Mouse (Mus musculus): ENCODE measurements around the gene Klf2. TPM values are rescaled to one million over a fixed set of nuclear protein-coding genes. Genes with fewer than 3 reads are reported as not detected.

Klf2 gene
- polyA plus RNA-seq, 1 experiment from 2014 or later: 2.9 TPM

DNA sequence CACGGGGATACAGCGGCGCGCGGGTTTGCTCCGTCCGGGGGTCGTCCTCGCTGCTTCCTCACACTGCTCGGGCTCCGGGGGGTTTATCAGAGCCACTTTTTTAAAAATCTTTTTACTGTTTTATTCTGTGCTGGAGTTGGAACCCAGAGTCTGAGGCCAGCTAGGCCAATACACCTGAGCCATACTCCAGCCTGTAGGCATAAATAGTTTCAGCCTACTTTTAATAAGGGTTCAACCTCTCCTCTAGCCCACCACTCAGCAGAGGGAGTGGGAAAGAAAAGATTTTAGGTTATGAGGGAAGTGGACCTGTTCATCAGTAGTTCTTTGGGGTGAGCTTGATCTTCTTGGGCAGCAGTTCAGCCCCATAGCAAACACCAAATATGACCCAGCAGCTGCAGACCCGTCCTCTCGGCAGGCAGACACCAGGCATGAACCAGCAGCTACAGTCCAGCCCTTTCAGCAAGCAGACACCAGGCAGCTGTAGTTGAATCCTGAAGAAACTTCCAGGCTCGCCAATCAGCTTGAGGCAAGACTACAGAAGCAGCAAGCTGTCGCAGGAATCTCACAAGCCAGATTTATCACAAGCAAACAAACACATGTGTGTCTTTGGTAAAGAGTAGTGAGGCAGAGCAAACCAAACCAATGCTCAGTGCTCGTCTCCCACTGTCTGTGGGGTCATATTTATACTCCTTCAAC is 13.5 kb upstream of the Klf2 start, which contains the start of gene Gm10282:
Gene Gm10282, minus strand, starts transcription at position 51 of the 696 bp plus-strand sequence.
- 62% methylated on average over 16 of the region's 16 CpGs for WGBS (ENCODE audit: insufficient replicate concordance)
- DNase-seq (no peak), ATAC-seq (ENCODE audit: low read depth) (no peak)
- Histone ChIP-seq H3K36me3 (no peaks in the 10 kb centered on the region), H3K9me3 (replicated peaks) (no peaks in the 10 kb centered on the region), H3K27ac (no peak within 1 kb of the TSS), H3K9ac (no peak within 1 kb of the TSS), H3K4me2 (no peak within 1 kb of the TSS), H3K4me1 (replicated peaks) (0 out of 2 replicates have a peak, but pooled peaks cover 4% of the 10 kb centered on the region), H3K4me3 (replicated peaks) (no peak within 1 kb of the TSS), H3K27me3 (no peaks in the 10 kb centered on the region)

DNA sequence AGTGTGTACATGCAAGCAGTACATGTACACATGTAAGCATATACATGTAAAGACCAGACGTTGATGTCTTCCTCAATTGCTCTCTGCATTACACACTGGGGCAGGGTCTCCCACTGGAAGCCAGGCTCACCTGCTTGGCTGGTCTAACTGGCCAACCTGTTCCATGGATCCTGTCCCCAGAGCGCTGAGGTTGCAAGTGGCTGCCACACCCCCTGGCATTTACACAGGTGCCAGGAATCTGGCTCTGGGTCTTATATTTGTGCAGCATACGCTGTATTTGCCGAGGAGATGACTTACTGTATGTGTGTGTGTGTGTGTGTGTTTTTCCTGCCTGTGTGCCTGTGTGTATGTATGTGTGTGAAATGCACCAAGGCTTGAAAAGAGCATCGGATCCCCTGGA is 11.9 kb upstream of the Klf2 start:
- Histone ChIP-seq H3K27me3 (no peaks in the 10 kb centered on the region), H3K9me3 (replicated peaks) (no peaks in the 10 kb centered on the region), H3K4me2 (no peak overlapping the region), H3K4me3 (replicated peaks) (no peak overlapping the region), H3K27ac (no peak overlapping the region), H3K36me3 (no peaks in the 10 kb centered on the region), H3K4me1 (replicated peaks) (peaks cover 9% of the 10 kb centered on the region), H3K9ac (no peak overlapping the region)
- no peak for ATAC-seq (ENCODE audit: low read depth)
- no peak for DNase-seq
- WGBS (ENCODE audit: insufficient replicate concordance): 74% methylated on average over 5 of the region's 5 CpGs

DNA sequence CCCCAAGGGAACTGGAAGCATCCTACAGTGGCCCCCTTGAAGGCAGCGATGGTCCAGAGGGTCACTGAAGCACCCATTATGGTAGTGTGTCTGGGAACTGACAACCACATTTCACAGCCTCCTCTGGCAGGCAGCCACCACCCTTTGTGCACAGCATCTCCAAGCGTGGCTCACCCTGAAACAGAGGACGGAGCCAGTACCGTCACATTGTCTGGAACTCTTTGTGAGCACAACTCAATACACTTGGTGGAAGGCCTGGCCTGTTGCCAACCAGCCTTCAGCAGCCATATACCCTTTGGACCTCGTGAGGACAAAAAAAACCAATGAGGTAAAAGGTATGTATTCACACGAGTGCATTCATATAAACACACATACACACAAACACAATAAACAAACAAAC is 10.6 kb upstream of the Klf2 start:
- H3K27me3 ChIP-seq: no peaks in the 10 kb centered on the region
- ATAC-seq (ENCODE audit: low read depth): 0 out of 2 replicates have a peak, but pooled peaks have one; percentile 8
- WGBS (ENCODE audit: insufficient replicate concordance): 47% methylated on average over 6 of the region's 6 CpGs
- H3K4me2 ChIP-seq: no peak overlapping the region
- H3K9me3 ChIP-seq (replicated peaks): no peaks in the 10 kb centered on the region
- H3K36me3 ChIP-seq: no peaks in the 10 kb centered on the region
- no peak overlapping the region for H3K9ac ChIP-seq
- DNase-seq: no peak
- H3K4me1 ChIP-seq (replicated peaks): peaks cover 12% of the 10 kb centered on the region
- no peak overlapping the region for H3K27ac ChIP-seq
- no peak overlapping the region for H3K4me3 ChIP-seq (replicated peaks)

DNA sequence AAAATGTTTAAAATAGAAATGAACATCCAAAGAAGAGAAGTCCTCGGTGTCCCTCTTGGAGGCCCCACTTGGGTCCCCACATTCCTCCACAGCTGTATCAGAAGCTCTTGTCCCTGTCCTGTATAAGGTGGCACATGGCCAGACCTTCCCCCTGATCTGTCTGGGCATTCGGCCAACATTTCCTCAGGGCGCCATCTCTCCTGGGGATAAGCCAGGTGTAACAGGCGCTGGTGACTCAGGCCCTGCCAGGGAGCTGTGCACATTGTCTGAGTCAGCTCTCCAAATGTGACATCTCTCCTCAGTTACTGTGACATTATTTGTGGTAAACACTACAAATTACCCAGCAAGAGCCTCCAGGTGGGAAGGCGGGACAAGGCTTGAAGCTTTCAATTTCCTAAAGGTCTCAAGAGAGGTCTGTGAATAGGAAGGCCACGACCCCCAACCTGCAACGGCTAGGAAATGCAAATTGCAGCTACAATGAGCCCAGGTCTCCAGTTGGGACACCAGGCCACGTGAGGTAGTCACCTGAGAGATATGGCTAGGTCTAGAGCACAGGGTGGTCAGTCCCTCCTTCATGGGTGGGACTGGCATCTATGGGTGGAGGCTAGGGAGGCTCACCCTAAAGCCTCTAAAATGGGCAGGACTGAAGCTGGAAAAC is 7.9 kb upstream of the Klf2 start:
- Histone ChIP-seq H3K9ac (no peak overlapping the region), H3K4me2 (no peak overlapping the region), H3K27me3 (no peaks in the 10 kb centered on the region), H3K9me3 (replicated peaks) (no peaks in the 10 kb centered on the region), H3K36me3 (no peaks in the 10 kb centered on the region), H3K4me1 (replicated peaks) (peaks cover 18% of the 10 kb centered on the region), H3K4me3 (replicated peaks) (no peak overlapping the region), H3K27ac (no peak overlapping the region)
- 57% methylated on average over 8 of the region's 8 CpGs for WGBS (ENCODE audit: insufficient replicate concordance)
- DNase-seq: no peak
- ATAC-seq (ENCODE audit: low read depth): peak; percentile 61

DNA sequence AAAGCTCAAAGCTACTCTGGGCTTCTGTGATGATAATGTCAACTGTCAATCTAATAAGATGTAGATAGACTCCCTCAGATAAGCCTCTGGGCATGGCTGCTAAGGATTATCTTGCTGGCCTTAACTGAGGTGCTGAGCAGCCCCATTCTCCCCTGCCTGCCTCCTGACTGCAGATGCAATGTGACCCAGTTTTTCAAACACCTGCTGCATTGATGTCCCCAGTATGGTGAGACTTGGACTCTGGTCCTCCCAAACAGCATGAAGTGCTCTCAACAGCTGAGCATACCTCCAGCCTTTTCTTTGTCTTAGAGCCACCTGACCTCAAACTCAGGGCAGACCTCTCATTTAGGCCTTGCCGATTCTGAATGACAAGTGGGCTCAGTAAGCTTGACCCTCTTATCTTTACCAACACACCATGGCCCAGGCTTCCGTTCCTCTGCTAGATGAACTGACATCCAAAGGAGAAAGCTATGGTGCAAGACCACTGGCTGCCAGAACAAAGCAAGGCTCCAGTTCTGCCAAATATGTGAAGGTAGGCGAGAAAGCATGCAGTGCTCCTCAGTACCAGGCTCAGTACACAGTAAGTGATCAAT is 5.8 kb upstream of the Klf2 start:
- 11% methylated on average over 3 of the region's 3 CpGs for WGBS (ENCODE audit: insufficient replicate concordance)
- H3K27ac ChIP-seq: no peak overlapping the region
- ATAC-seq (ENCODE audit: low read depth) (0 out of 2 replicates have a peak, but pooled peaks have one; percentile 6), DNase-seq (no peak)
- peaks cover 35% of the 10 kb centered on the region for H3K4me1 ChIP-seq (replicated peaks)
- H3K4me3 ChIP-seq (replicated peaks): no peak overlapping the region
- no peaks in the 10 kb centered on the region for H3K9me3 ChIP-seq (replicated peaks)
- 0 out of 2 replicates have a peak, but pooled peaks cover 6% of the 10 kb centered on the region for H3K27me3 ChIP-seq
- no peak overlapping the region for H3K4me2 ChIP-seq
- H3K9ac ChIP-seq: no peak overlapping the region
- H3K36me3 ChIP-seq: no peaks in the 10 kb centered on the region

DNA sequence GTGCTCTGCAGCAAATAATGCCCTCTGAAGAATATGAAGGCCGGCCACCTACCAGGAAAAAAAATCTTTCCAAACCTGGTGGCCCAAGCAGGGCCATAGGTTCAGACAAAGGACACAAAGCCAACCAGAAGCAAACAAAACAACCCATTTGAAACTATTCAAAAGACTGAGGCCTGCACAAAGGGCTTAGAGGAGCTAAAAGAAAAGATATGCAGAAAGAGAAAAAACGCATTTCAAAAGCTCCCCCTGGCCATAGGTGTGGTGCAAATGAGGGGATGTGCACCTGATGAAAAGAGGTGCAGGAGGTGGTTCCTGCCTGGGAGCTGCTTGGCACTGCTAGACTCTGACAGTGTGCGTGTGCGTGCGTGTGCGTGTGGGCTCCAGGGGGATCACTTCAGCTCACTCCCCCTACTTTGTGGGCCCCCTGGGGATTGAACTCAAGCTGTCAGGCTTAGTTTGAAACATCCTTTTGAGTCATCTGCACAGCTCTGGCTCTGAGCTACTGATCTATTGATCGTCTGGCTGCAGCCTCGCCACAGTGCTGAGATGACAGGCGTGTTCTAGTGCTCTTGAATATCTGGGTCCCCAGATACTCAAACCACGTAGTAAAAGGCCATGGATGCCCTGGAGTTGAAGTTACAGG is 2.7 kb upstream of the Klf2 start:
- peaks cover 34% of the 10 kb centered on the region for H3K27me3 ChIP-seq
- no peak overlapping the region for H3K4me3 ChIP-seq (replicated peaks)
- H3K9me3 ChIP-seq (replicated peaks): no peaks in the 10 kb centered on the region
- no peaks in the 10 kb centered on the region for H3K36me3 ChIP-seq
- ATAC-seq (ENCODE audit: low read depth) (no peak), DNase-seq (no peak)
- H3K4me2 ChIP-seq: no peak overlapping the region
- H3K27ac ChIP-seq: no peak overlapping the region
- peaks cover 60% of the 10 kb centered on the region for H3K4me1 ChIP-seq (replicated peaks)
- WGBS (ENCODE audit: insufficient replicate concordance): 58% methylated on average over 10 of the region's 10 CpGs
- no peak overlapping the region for H3K9ac ChIP-seq

DNA sequence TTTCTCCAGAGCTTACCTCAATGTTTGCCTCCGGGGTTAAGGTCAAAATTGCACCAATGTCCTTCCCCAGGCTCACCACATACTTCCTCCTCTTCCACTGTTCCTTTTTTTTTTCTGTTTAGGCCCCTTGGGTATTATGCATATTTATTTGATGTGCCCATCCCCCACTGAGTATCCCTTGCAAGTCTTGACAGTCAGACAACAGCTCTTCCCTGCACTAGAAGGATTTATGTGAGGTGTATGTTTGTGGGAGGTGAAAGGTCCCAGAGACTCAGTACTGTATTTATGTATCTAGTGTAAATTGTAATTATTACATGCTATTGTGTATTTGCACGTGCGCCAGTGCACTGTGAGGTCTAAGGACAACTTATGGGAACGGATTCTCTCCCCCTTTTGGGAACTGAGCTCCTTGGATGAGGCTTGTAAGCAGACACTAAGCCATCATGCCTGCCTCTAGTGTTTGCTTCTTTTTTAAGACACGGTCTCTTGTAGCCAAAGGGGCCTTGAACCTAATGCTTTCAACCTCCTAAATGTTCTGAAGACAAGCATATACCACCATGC is 1.0 kb upstream of the Klf2 start:
- H3K27me3 ChIP-seq: peaks cover 49% of the 10 kb centered on the region
- DNase-seq: no peak
- H3K9ac ChIP-seq: no peak overlapping the region
- no peak for ATAC-seq (ENCODE audit: low read depth)
- H3K9me3 ChIP-seq (replicated peaks): no peaks in the 10 kb centered on the region
- WGBS (ENCODE audit: insufficient replicate concordance): 36% methylated on average over 5 of the region's 5 CpGs
- H3K27ac ChIP-seq: no peak overlapping the region
- peaks cover 66% of the 10 kb centered on the region for H3K4me1 ChIP-seq (replicated peaks)
- H3K36me3 ChIP-seq: no peaks in the 10 kb centered on the region
- no peak overlapping the region for H3K4me2 ChIP-seq
- H3K4me3 ChIP-seq (replicated peaks): no peak overlapping the region

DNA sequence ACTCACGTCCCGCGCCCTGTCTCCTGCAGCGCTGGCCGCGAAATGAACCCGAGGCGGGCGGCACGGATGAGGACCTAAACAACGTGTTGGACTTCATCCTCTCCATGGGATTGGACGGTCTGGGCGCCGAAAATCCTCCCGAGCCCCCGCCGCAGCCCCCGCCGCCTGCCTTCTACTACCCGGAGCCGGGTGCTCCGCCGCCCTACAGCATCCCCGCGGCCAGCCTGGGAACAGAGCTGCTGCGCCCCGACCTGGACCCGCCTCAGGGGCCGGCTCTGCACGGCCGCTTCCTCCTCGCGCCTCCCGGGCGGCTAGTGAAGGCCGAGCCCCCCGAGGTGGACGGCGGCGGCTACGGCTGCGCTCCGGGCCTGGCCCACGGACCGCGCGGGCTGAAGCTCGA is 564 bp downstream of the Klf2 start:
- Histone ChIP-seq H3K27me3 (peaks cover 50% of the 10 kb centered on the region), H3K4me2 (peak overlapping the region; percentile 81), H3K27ac (no peak overlapping the region), H3K4me1 (replicated peaks) (peaks cover 56% of the 10 kb centered on the region), H3K36me3 (no peaks in the 10 kb centered on the region), H3K4me3 (replicated peaks) (peak overlapping the region; percentile 66), H3K9me3 (replicated peaks) (no peaks in the 10 kb centered on the region), H3K9ac (peak overlapping the region; percentile 65)
- no peak for DNase-seq
- 1% methylated on average over 41 of the region's 48 CpGs for WGBS (ENCODE audit: insufficient replicate concordance)
- no peak for ATAC-seq (ENCODE audit: low read depth)

DNA sequence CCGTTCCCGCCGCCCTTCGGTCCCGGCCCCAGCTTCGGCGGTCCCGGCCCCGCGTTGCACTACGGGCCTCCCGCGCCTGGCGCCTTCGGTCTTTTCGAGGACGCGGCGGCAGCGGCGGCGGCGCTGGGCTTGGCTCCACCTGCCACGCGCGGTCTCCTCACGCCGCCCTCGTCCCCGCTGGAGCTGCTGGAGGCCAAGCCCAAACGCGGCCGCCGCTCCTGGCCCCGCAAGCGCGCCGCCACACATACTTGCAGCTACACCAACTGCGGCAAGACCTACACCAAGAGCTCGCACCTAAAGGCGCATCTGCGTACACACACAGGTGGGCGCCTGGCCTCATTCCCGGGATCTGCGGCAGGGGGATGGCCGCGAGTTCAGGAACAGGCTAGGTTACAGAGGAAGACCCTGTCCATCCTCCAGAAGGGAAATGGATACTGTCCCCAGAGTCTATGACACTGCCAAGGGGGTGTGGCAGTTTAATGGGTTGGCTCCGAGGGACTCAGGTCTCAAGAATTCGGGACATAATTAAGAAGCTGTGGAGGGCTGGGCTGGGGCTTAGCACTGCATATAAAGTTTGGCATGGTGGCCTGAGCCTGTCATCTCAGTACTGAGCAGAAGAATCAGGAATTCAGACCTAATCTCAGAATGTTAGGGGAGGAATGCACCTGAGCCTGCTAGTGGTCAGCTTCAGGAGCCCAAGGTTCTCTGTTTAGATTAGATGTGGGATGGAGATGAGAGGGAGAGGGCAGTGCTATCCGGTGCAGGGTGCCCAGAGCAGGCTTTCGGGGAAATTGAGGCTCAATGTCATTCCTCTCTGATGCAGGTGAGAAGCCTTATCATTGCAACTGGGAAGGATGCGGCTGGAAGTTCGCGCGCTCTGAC is 1.3 kb downstream of the Klf2 start:
- no peak for ATAC-seq (ENCODE audit: low read depth)
- Histone ChIP-seq H3K4me2 (peak overlapping the region; percentile 81), H3K9ac (peak overlapping the region; percentile 65), H3K4me3 (replicated peaks) (peak overlapping the region; percentile 66), H3K4me1 (replicated peaks) (peaks cover 56% of the 10 kb centered on the region), H3K27me3 (peaks cover 50% of the 10 kb centered on the region), H3K9me3 (replicated peaks) (no peaks in the 10 kb centered on the region), H3K27ac (no peak overlapping the region), H3K36me3 (no peaks in the 10 kb centered on the region)
- 13% methylated on average over 42 of the region's 55 CpGs for WGBS (ENCODE audit: insufficient replicate concordance)
- no peak for DNase-seq

DNA sequence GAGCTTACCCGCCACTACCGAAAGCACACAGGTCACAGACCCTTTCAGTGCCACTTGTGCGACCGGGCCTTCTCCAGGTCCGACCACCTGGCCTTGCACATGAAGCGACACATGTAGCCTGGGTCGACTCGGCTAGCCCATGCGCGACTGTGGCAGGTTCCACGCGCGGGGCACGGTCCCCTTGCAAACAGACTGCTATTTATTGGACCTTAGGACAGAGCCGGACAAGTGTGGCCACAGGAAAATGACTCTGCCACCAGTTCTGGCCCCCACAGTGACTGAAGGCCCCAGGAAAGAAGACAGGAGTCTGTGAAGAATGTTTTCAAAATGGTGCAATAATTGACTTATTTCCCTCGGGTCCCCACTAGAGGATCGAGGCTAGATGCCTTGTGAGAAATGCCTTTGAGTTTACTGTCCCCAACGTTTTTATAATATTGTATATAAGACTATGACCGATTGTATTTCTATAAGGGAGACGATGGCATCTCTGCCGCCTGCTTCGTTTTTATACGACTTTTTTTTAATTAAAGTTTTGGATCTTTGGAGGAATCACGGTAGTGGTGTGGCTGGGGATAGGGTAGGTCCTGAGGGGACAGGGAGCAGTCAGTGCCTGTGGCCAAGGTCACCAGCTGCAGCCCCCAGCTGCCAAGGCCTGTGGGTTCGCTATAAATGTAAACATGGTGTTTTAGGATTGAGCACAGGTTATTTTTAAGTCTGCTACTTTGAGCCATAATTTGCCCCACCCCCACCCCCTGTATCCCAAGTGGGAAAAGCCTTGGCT is 2.2 kb downstream of the Klf2 start:
- Histone ChIP-seq H3K27ac (no peak overlapping the region), H3K27me3 (peaks cover 50% of the 10 kb centered on the region), H3K4me1 (replicated peaks) (peaks cover 56% of the 10 kb centered on the region), H3K9me3 (replicated peaks) (no peaks in the 10 kb centered on the region), H3K36me3 (no peaks in the 10 kb centered on the region), H3K9ac (no peak overlapping the region; the same call in 1 of the 2 replicates), H3K4me2 (peak overlapping the region; percentile 81), H3K4me3 (replicated peaks) (peak overlapping the region; percentile 66)
- DNase-seq (no peak), ATAC-seq (ENCODE audit: low read depth) (no peak)
- 60% methylated on average over 25 of the region's 25 CpGs for WGBS (ENCODE audit: insufficient replicate concordance)

Measured in liver, embryonic 13.5 days (tissue).